Mouse (Mus musculus) spleen, adult 2 months (tissue): ENCODE measurements around the gene Prkag2.

Source experiments
- CTCF ChIP-seq: fragments of 200-500 bp; IDR thresholded peaks from 2 replicates; pipeline ENCODE4 v1.5.1; 2011; ENCODE audit warnings: mild to moderate bottlenecking, inconsistent platforms; ENCODE audit not compliant: insufficient read depth, insufficient read length, insufficient replicate concordance; ENCODE audit errors: extremely low read depth
- POLR2A ChIP-seq: fragments of 200-500 bp; IDR thresholded peaks from 2 replicates; pipeline ENCODE4 v1.6.1; 2011; ENCODE audit warnings: low read depth, low read length, inconsistent platforms

DNA sequence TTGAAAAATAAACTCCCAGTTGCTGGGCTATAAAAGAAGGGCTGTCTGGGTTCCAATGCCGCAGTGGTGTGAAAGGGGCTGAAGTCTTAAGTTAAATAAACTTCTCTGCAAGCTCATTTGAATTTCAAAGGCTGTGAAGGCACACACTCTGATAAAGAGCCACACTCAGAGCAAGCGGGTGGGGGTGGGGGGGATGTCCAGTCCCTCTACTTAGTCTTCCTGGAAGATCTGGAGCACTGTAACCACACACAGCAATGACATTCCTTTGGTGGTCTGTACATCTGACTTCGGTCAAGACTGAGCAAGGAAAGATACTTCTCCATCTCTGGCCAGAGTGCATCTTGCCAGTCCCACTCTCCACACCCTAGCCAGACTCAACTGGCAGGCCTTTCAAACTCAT is 91.5 kb downstream of the Prkag2 start:
- TF ChIP-seq POLR2A: no peak
- TF ChIP-seq CTCF: no peak
